Mouse (Mus musculus) cortical plate, adult 2 months (tissue): ENCODE data around the gene Kat5. TPM values are rescaled to one million over a fixed set of nuclear protein-coding genes. Genes with fewer than 3 reads are reported as not detected.
A peak's percentile ranks its signal among the peaks of the same experiment; 100 is the strongest.

Experiments used
- H3K27ac ChIP-seq: fragments of 200-500 bp; 2 replicates; pipeline ENCODE4 v1.5.1; 2012; ENCODE audit warnings: low read length, control low read depth, inconsistent platforms; ENCODE audit not compliant: insufficient read depth
- H3K4me1 ChIP-seq: fragments of 200-500 bp; 2 replicates; pipeline ENCODE4 v1.6.1; 2011; ENCODE audit warnings: low read length; ENCODE audit not compliant: control insufficient read depth, insufficient read depth
- H3K4me3 ChIP-seq: fragments of 200-500 bp; 2 replicates; pipeline ENCODE4 v1.5.1; 2011; ENCODE audit warnings: mild to moderate bottlenecking, low read length, control low read depth; ENCODE audit not compliant: insufficient read depth
- CTCF ChIP-seq: fragments of 200-500 bp; IDR thresholded peaks from 2 replicates; pipeline ENCODE4 v1.5.1; 2011; ENCODE audit warnings: mild to moderate bottlenecking, control low read depth, low read length; ENCODE audit not compliant: insufficient read depth; ENCODE audit errors: extremely low read depth
- POLR2A ChIP-seq: fragments of 200-500 bp; IDR thresholded peaks from 2 replicates; pipeline ENCODE4 v1.6.1; 2011; ENCODE audit warnings: mild to moderate bottlenecking, low read length, control low read depth; ENCODE audit not compliant: insufficient read depth; ENCODE audit errors: extremely low read depth
- polyA plus RNA-seq: library from polyadenylated mRNA; depleted of rRNA; stranded (reverse); fragments of >200 nt; gene quantifications from 2 replicates; pipeline ENCODE4 v1.2.3, GENCODE M21; 2012

Gene Kat5
- polyA plus RNA-seq, 1 experiment, result 115 TPM

DNA sequence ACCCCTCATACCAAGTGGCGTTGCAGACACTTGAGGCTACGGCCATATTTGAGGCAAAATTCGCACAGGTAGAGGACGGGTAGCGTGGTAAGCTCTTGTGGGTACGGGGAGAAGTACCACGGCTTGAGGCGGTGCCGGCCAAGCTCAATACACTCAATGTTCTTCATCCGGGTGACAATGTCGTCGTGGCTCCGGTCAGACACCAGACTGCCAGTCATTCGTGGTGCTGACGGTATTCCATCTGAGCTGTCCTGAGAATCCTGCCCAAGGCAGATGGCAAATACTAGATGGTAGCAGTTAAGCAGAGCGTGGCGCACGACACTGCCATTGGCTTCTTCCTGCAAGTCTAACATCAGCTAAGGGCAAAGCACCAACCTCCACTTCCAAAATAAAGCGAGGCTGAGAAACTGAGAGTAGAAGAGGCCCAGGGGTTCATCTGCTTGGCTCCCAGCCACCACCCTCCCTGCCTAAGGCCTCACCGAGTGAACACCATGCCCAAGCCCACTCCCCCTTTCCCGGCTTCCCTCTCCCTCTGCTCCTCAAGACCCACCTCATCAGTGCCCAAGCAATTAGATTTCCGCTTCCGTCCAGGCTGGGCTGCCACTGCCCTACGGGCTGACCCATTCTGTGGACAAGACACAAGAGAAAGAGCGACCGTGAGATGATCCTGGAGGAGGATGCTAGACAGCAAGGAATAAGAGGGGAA, 2.2 kb downstream of the Kat5 start:
- Histone ChIP-seq H3K27ac (no peak overlapping the region), H3K4me1 (peaks cover 3% of the 10 kb centered on the region; the same call in 1 of the 2 replicates), H3K4me3 (no peak overlapping the region)
- no peak for TF ChIP-seq POLR2A
- TF ChIP-seq CTCF, result no peak

DNA sequence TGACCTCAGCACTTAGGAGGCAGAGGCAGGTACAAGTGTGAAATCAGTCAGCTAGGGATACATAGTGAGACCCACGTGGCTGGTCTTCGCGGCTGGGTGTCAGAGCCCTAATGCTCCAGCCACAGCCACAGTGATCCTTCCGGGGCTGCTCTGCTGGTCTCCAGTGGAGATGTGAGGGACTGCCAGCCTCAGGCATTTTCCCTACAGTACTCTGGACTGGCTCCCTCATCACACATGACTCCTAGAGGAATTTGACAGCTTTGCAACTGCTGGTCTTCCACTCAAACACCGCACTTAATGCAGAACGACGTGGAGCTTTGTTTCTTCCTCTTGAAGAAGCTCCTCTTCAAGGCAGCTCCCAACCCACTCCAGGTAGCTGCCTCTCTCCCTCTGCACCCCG, 3.8 kb downstream of the Kat5 start:
- TF ChIP-seq CTCF (no peak), POLR2A (no peak)
- H3K4me3 ChIP-seq, result no peak overlapping the region
- no peak overlapping the region for H3K27ac ChIP-seq
- peaks cover 5% of the 10 kb centered on the region; the same call in 1 of the 2 replicates for H3K4me1 ChIP-seq

DNA sequence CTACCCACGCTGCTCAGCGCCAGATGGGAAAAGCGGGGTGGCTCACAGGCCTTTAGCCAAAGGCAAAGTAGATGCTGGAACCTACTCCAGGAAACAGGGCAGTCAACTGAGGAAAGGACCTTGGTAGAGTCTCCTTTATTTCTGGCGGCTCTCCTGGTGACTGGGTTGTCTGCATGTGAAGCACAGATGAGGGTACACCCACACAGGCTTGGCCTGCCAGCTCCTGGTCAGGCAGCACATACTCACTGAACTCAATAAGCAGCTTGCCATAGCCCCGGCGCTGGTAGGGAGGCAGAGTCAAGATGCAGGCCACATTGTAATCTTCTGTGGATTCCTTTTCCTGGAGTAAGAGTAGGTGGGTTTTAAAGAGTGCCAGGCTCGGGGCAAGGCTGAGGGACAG, 4.9 kb downstream of the Kat5 start:
- Histone ChIP-seq H3K27ac (no peak overlapping the region), H3K4me3 (no peak overlapping the region), H3K4me1 (peaks cover 3% of the 10 kb centered on the region; the same call in 1 of the 2 replicates)
- TF ChIP-seq POLR2A (no peak), CTCF (no peak)

DNA sequence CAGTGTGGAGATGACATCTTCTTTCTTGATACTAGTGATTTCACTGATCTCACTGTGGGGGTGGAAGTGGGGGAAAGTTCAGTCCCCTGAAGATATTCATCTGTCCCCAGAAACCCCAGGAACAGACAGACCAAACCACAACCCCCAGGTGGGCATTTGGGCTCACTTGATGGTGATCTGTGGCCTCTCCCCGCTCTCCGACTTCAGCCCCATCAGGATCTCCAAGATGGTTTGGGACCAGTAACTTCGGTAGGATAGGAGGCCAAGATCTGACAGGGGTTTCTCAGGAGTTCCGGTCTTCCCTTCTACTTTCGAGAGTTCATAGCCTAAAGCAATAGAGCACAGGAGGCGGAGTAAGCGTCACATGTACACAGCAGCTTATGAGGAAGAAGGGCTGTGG, 6.4 kb downstream of the Kat5 start:
- TF ChIP-seq CTCF, result no peak
- no peak for TF ChIP-seq POLR2A
- H3K27ac ChIP-seq, result no peak overlapping the region
- peaks cover 2% of the 10 kb centered on the region; the same call in 1 of the 2 replicates for H3K4me1 ChIP-seq
- H3K4me3 ChIP-seq, result no peak overlapping the region

DNA sequence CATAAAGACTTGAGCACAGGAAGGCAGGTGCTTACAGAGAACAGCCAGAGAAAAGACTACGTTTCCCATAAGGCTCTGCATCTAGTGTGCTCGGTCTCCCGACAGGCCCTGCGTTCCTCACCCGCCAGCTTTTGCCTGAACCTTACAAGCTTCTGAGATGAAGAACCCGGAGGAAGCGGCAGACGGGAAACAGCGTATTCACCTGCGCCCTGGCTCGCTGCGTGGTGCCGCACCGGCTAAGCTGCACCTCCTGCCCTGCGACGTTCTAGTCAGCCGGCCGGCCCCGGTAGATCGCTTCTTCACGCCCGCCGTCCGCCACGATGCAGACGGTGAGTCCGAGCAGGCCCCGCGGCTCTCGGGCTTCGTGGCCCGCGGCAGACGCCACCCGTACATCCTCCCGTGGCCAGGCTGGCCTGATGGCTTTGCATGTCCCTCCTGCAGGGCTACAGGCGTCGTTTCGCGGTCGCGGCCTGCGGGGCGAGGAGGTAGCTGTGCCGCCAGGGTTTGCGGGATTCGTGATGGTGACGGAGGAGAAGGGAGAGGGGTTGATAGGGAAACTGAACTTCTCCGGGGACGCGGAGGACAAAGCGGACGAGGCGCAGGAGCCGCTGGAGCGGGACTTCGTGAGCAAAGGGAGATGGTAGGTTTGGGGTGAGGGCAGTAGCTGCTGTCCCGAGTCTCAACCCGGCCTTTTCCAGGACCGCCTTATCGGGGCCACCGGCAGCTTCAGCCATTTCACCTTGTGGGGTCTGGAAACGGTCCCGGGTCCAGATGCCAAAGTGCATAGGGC, 8.1 kb downstream of the Kat5 start, which contains the start of gene Rnaseh2c:
TSS of gene Rnaseh2c (plus strand) at position 122 of the 790 bp plus-strand sequence.
- Histone ChIP-seq H3K4me3 (peak within 1 kb of the TSS; percentile 73), H3K4me1 (peaks cover 2% of the 10 kb centered on the region; the same call in 1 of the 2 replicates), H3K27ac (no peak within 1 kb of the TSS)
- TF ChIP-seq CTCF, result no peak
- peak; percentile 85 for TF ChIP-seq POLR2A

DNA sequence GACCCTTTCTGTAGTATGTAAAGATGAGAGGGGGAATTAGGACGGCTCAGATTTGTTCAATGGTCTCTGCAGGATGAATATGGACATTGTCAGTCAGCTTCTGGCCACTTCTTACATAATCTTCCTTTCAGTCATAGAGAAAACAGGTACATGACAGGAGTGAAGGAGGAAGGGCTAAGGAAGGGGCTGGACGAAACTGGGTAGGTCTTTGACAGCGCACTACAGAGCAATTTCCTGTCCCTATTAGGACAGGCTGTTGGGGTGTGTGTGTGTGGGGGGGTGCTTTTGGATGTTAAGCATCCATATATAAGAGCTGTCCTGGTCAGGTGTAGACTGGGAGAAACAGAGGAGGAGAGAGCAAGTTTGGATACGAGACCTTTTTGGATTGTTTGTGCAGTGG, 10.8 kb downstream of the Kat5 start:
- no peak overlapping the region for H3K27ac ChIP-seq
- TF ChIP-seq POLR2A (no peak), CTCF (no peak)
- no peak overlapping the region for H3K4me3 ChIP-seq
- peaks cover 2% of the 10 kb centered on the region; the same call in 1 of the 2 replicates for H3K4me1 ChIP-seq

DNA sequence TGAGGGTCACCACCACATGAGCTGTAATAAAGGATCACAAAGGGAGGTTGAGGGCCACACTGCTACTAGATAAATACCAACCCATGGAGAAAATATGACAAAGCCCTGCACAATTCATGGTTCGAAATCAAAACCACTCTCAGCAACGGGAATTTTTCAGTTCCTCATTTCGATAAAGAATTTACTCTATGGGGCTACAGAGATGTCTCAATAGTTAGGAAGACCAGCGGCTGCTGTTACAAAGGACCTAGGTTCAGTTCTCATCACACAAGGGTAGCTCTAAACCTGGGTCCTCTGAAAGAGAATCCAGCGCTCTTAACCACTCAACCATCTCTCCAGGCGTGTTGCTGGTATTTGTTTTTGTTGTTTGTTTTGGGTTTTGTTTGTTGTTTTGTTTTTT, 18.1 kb downstream of the Kat5 start:
- H3K4me3 ChIP-seq, result no peak overlapping the region
- H3K27ac ChIP-seq, result no peak overlapping the region
- TF ChIP-seq POLR2A, result no peak
- TF ChIP-seq CTCF, result no peak
- H3K4me1 ChIP-seq, result no peaks in the 10 kb centered on the region; the same call in 1 of the 2 replicates

DNA sequence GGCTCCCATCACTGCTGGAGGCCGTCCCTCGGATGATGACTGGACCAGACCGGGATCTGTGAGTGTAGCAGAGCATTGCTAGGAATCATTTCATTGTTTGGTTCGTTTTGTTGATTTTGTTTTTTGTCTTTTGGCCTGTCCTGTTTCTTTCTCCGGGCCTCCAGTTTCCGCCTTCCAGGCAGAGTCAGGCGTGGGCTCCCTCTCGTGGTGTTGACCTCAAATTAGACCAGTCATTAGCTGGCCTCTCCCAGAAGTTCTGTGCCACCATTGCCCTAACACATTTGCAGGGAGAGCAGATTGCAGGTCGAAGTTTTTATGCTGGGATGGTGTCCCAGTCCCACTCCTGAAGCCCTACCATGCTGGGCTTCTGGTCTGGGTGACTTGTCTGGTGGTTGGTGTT, 20.9 kb downstream of the Kat5 start:
- Histone ChIP-seq H3K4me1 (no peaks in the 10 kb centered on the region; the same call in 1 of the 2 replicates), H3K27ac (no peak overlapping the region), H3K4me3 (no peak overlapping the region)
- TF ChIP-seq POLR2A (no peak), CTCF (no peak)

DNA sequence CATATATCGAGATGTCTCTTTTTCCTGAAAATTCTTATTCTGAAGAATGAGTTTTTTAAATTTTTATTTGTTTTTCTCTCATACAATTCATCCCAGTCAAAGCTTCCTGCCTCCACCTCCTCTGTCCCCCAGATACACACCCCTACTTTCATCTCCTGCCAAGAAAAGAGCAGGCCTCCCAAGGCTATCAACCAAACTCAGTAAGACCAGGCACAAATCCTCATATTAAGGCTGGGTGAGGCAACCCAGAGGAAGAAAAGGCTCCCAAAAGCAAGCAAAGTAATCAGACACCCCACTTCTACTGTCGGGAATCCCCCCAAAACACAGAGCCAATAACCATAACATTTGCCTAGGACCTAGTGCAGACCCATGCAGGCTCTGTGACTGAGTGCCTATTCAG, 28.0 kb downstream of the Kat5 start:
- Histone ChIP-seq H3K4me1 (no peaks in the 10 kb centered on the region), H3K4me3 (no peak overlapping the region), H3K27ac (no peak overlapping the region)
- TF ChIP-seq POLR2A, result no peak
- no peak for TF ChIP-seq CTCF
